Mouse (Mus musculus): ENCODE measurements at regions not wholly inside any gene's neighbourhood (a gene's known extent, or its start where the extent isn't known, plus 50 kb on each side); places are given as distances from the start of the nearest gene placed in this dataset.
A peak's percentile ranks its signal among the peaks of the same experiment; 100 is the strongest.

GRCm38 (mm10) chr11:45509278-45509677 lies 342.6 kb upstream of the Clint1 start:
- no peak for ATAC-seq (replicated peaks; ENCODE audit: insufficient number of reproducible peaks, low FRiP score, low TSS enrichment, low read depth)
- no peak overlapping the region for H3K4me2 ChIP-seq (ENCODE audit: low read depth, low read length)
- H3K36me3 ChIP-seq (replicated peaks; ENCODE audit: control insufficient read depth, insufficient read depth, low read depth, low read length), result no peaks in the 10 kb centered on the region
- H3K27ac ChIP-seq (replicated peaks; ENCODE audit: low read depth, low read length), result no peak overlapping the region
- DNase-seq (ENCODE audit: low spot score), result peak; percentile 38
- no peaks in the 10 kb centered on the region for H3K4me1 ChIP-seq (ENCODE audit: control insufficient read depth, insufficient read depth, low read length)
- no peak overlapping the region for H3K4me3 ChIP-seq (ENCODE audit: low read depth, low read length)
- no peaks in the 10 kb centered on the region for H3K9me3 ChIP-seq (replicated peaks; ENCODE audit: control insufficient read depth, low read length)
- no peak overlapping the region for H3K9ac ChIP-seq (replicated peaks; ENCODE audit: low read length)
- WGBS, result 18% methylated on average over 2 of the region's 2 CpGs
- no peaks in the 10 kb centered on the region for H3K27me3 ChIP-seq (ENCODE audit: control insufficient read depth, insufficient read depth, low read length)

GRCm38 (mm10) chr11:45514415-45515271 lies 337.2 kb upstream of the Clint1 start:
- 49% methylated on average over 10 of the region's 10 CpGs for WGBS
- Histone ChIP-seq H3K27ac (replicated peaks; ENCODE audit: low read depth, low read length) (0 out of 2 replicates have a peak overlapping the region, but pooled peaks have one; percentile 8), H3K9me3 (replicated peaks; ENCODE audit: control insufficient read depth, low read length) (no peaks in the 10 kb centered on the region), H3K4me3 (ENCODE audit: low read depth, low read length) (no peak overlapping the region), H3K27me3 (ENCODE audit: control insufficient read depth, insufficient read depth, low read length) (no peaks in the 10 kb centered on the region), H3K36me3 (replicated peaks; ENCODE audit: control insufficient read depth, insufficient read depth, low read depth, low read length) (no peaks in the 10 kb centered on the region), H3K4me2 (ENCODE audit: low read depth, low read length) (no peak overlapping the region), H3K9ac (replicated peaks; ENCODE audit: low read length) (no peak overlapping the region), H3K4me1 (ENCODE audit: control insufficient read depth, insufficient read depth, low read length) (no peaks in the 10 kb centered on the region)
- no peak for ATAC-seq (replicated peaks; ENCODE audit: insufficient number of reproducible peaks, low FRiP score, low TSS enrichment, low read depth)
- peak; percentile 57 for DNase-seq (ENCODE audit: low spot score)

DNA sequence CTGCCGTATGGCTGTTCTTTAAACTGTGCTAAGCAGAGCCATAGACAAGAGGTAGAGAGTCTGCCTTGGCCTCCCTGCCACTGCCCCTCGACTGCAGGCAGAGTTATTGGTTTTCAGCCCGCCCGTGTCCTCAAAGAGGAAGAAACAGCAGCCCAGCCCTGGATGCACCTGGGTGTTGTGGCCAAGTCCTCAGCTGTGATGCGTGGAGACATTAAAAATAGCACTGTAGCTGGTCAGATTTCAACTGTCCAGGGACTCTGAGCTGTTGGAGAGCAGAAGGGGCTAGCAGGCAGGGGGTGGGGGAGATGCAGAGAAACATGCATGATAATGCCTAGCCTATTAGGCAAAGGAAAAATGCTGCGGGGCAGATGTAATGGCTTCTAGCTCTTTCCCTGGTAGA lies 327.1 kb upstream of the Clint1 start:
- Histone ChIP-seq H3K9me3 (replicated peaks; ENCODE audit: control insufficient read depth, low read length) (no peaks in the 10 kb centered on the region), H3K4me2 (ENCODE audit: low read depth, low read length) (no peak overlapping the region), H3K9ac (replicated peaks; ENCODE audit: low read length) (no peak overlapping the region), H3K27ac (replicated peaks; ENCODE audit: low read depth, low read length) (no peak overlapping the region), H3K4me1 (ENCODE audit: control insufficient read depth, insufficient read depth, low read length) (peaks cover 2% of the 10 kb centered on the region; the same call in 1 of the 2 replicates), H3K27me3 (ENCODE audit: control insufficient read depth, insufficient read depth, low read length) (no peaks in the 10 kb centered on the region), H3K4me3 (ENCODE audit: low read depth, low read length) (no peak overlapping the region), H3K36me3 (replicated peaks; ENCODE audit: control insufficient read depth, insufficient read depth, low read depth, low read length) (no peaks in the 10 kb centered on the region)
- no peak; the same call in 1 of the 2 replicates for ATAC-seq (replicated peaks; ENCODE audit: insufficient number of reproducible peaks, low FRiP score, low TSS enrichment, low read depth)
- DNase-seq (ENCODE audit: low spot score), result no peak
- WGBS, result 57% methylated on average over 6 of the region's 6 CpGs

GRCm38 (mm10) chr11:45531044-45531626 lies 320.7 kb upstream of the Clint1 start:
- Histone ChIP-seq H3K4me2 (ENCODE audit: low read depth, low read length) (no peak overlapping the region), H3K4me3 (ENCODE audit: low read depth, low read length) (no peak overlapping the region)

GRCm38 (mm10) chr11:45533402-45534056 lies 318.3 kb upstream of the Clint1 start:
- H3K4me1 ChIP-seq (ENCODE audit: control insufficient read depth, insufficient read depth, low read length), result no peaks in the 10 kb centered on the region
- peak; percentile 38 for DNase-seq (ENCODE audit: low spot score)
- H3K4me3 ChIP-seq (ENCODE audit: low read depth, low read length), result no peak overlapping the region
- no peak for ATAC-seq (replicated peaks; ENCODE audit: insufficient number of reproducible peaks, low FRiP score, low TSS enrichment, low read depth)
- no peak overlapping the region for H3K9ac ChIP-seq (replicated peaks; ENCODE audit: low read length)
- WGBS, result 54% methylated on average over 7 of the region's 7 CpGs
- H3K27ac ChIP-seq (replicated peaks; ENCODE audit: low read depth, low read length), result no peak overlapping the region
- no peaks in the 10 kb centered on the region for H3K9me3 ChIP-seq (replicated peaks; ENCODE audit: control insufficient read depth, low read length)
- H3K4me2 ChIP-seq (ENCODE audit: low read depth, low read length), result no peak overlapping the region
- no peaks in the 10 kb centered on the region for H3K36me3 ChIP-seq (replicated peaks; ENCODE audit: control insufficient read depth, insufficient read depth, low read depth, low read length)
- no peaks in the 10 kb centered on the region for H3K27me3 ChIP-seq (ENCODE audit: control insufficient read depth, insufficient read depth, low read length)

More at GRCm38 (mm10) chr11:45531044-45531626, 320.7 kb upstream of the Clint1 start:
- no peaks in the 10 kb centered on the region for H3K4me1 ChIP-seq (ENCODE audit: control insufficient read depth, insufficient read depth, low read length)
- DNase-seq (ENCODE audit: low spot score), result no peak
- no peak overlapping the region for H3K27ac ChIP-seq (replicated peaks; ENCODE audit: low read depth, low read length)
- no peak overlapping the region for H3K9ac ChIP-seq (replicated peaks; ENCODE audit: low read length)
- no peaks in the 10 kb centered on the region for H3K9me3 ChIP-seq (replicated peaks; ENCODE audit: control insufficient read depth, low read length)
- no peaks in the 10 kb centered on the region for H3K27me3 ChIP-seq (ENCODE audit: control insufficient read depth, insufficient read depth, low read length)
- no peak for ATAC-seq (replicated peaks; ENCODE audit: insufficient number of reproducible peaks, low FRiP score, low TSS enrichment, low read depth)
- 90% methylated on average over 9 of the region's 9 CpGs for whole genome bisulfite sequencing
- no peaks in the 10 kb centered on the region for H3K36me3 ChIP-seq (replicated peaks; ENCODE audit: control insufficient read depth, insufficient read depth, low read depth, low read length)

DNA sequence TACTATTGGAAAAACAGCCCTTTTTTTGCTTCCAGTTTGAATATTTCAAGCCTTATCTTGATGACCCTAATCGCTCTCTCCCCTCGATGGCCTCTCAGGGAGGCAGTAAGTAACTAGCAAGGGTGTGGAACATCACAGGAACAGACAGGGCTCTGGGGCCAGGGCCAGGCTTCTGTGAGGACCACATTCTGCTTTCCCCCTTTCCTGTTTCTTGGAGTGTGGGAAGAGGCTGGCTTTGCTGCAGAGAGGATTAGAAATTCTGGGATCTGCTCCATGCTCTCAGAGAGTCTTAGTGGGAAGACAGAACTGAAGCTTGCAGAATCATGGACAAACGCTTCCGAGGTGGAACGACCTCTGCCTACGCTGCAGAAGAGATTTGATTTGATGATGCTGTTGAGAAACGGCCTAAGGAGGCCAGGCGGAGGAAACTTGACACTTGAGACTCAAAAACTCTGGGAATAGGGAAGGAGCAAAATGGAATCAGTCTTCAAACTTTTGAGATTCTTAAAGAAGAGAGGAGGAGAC lies 316.3 kb upstream of the Clint1 start:
- H3K9me3 ChIP-seq (replicated peaks; ENCODE audit: control insufficient read depth, low read length), result no peaks in the 10 kb centered on the region
- no peak overlapping the region for H3K4me3 ChIP-seq (ENCODE audit: low read depth, low read length)
- no peaks in the 10 kb centered on the region for H3K27me3 ChIP-seq (ENCODE audit: control insufficient read depth, insufficient read depth, low read length)
- no peak overlapping the region for H3K4me2 ChIP-seq (ENCODE audit: low read depth, low read length)
- H3K4me1 ChIP-seq (ENCODE audit: control insufficient read depth, insufficient read depth, low read length), result no peaks in the 10 kb centered on the region
- 45% methylated on average over 8 of the region's 8 CpGs for WGBS
- no peak overlapping the region for H3K27ac ChIP-seq (replicated peaks; ENCODE audit: low read depth, low read length)
- H3K36me3 ChIP-seq (replicated peaks; ENCODE audit: control insufficient read depth, insufficient read depth, low read depth, low read length), result no peaks in the 10 kb centered on the region
- ATAC-seq (replicated peaks; ENCODE audit: insufficient number of reproducible peaks, low FRiP score, low TSS enrichment, low read depth) (no peak), DNase-seq (ENCODE audit: low spot score) (peak; percentile 25)
- no peak overlapping the region for H3K9ac ChIP-seq (replicated peaks; ENCODE audit: low read length)

DNA sequence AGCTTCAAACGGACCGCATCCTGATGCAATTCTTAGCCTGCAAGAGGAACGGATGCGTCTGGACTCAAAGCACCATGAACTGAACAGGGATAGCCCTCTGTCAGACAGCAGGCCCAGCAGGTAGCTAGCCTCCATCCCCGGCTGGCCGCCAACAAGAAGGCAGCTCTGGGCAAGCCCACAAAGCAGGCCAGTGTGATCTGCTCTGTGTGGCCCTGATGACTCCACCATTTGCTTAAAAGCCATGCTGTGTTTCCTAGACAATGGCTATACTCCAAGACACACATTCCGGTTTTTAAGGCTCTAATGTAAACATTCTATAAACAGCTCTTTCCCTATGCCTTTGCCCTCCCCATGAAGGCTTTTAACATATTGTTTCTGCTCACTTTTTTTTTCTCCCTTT lies 313.8 kb upstream of the Clint1 start:
- H3K36me3 ChIP-seq (replicated peaks; ENCODE audit: control insufficient read depth, insufficient read depth, low read depth, low read length), result no peaks in the 10 kb centered on the region

More for the DNA sequence above, 313.8 kb upstream of the Clint1 start:
- no peak for DNase-seq (ENCODE audit: low spot score)
- no peak overlapping the region for H3K27ac ChIP-seq (replicated peaks; ENCODE audit: low read depth, low read length)
- no peaks in the 10 kb centered on the region for H3K4me1 ChIP-seq (ENCODE audit: control insufficient read depth, insufficient read depth, low read length)
- no peak for ATAC-seq (replicated peaks; ENCODE audit: insufficient number of reproducible peaks, low FRiP score, low TSS enrichment, low read depth)
- peak overlapping the region; percentile 10; the same call in 1 of the 2 replicates for H3K9ac ChIP-seq (replicated peaks; ENCODE audit: low read length)
- WGBS, result 69% methylated on average over 7 of the region's 7 CpGs
- no peak overlapping the region for H3K4me2 ChIP-seq (ENCODE audit: low read depth, low read length)
- H3K27me3 ChIP-seq (ENCODE audit: control insufficient read depth, insufficient read depth, low read length), result no peaks in the 10 kb centered on the region
- no peak overlapping the region for H3K4me3 ChIP-seq (ENCODE audit: low read depth, low read length)
- H3K9me3 ChIP-seq (replicated peaks; ENCODE audit: control insufficient read depth, low read length), result no peaks in the 10 kb centered on the region
